Mouse (Mus musculus) stomach, embryonic 14.5 days (tissue): ENCODE measurements around the gene Drd1. TPM values are rescaled to one million over a fixed set of nuclear protein-coding genes. Genes with fewer than 3 reads are reported as not detected.

ENCODE experiments used
- ATAC-seq: fragments of 200-750 bp; cut with Nextera tagmentation; 2 replicates; pipeline ENCODE4 v1.8.0; 2017; ENCODE audit warnings: low read depth, moderate TSS enrichment; ENCODE audit not compliant: insufficient number of reproducible peaks, insufficient read depth, low FRiP score
- H3K27ac ChIP-seq: fragments of 300-500 bp; sonication (generic); 2 replicates; pipeline ENCODE4 v1.5.1; 2014; ENCODE audit warnings: mild to moderate bottlenecking, low read length, moderate library complexity, mixed read lengths
- H3K27me3 ChIP-seq: fragments of 300-500 bp; sonication (generic); 2 replicates; pipeline ENCODE4 v1.6.1; 2014; ENCODE audit warnings: low read length, control low read depth, mixed read lengths; ENCODE audit not compliant: control insufficient read depth, insufficient read depth
- H3K36me3 ChIP-seq: fragments of 300-500 bp; sonication (generic); 2 replicates; pipeline ENCODE4 v1.6.1; 2014; ENCODE audit warnings: mild to moderate bottlenecking, control low read depth, low read length, moderate library complexity, mixed read lengths; ENCODE audit not compliant: control insufficient read depth, insufficient read depth
- H3K4me1 ChIP-seq: fragments of 300-500 bp; sonication (generic); 2 replicates; pipeline ENCODE4 v1.6.1; 2014; ENCODE audit warnings: low read length, control low read depth, mixed read lengths; ENCODE audit not compliant: control insufficient read depth, insufficient read depth
- H3K4me2 ChIP-seq: fragments of 300-500 bp; sonication (generic); replicated peaks from 2 replicates; pipeline ENCODE4 v1.6.1; 2014; ENCODE audit warnings: low read depth, low read length, control low read depth
- H3K4me3 ChIP-seq: fragments of 300-500 bp; sonication (generic); 2 replicates; pipeline ENCODE4 v1.5.1; 2014; ENCODE audit warnings: low read depth, low read length, control low read depth
- H3K9ac ChIP-seq: fragments of 300-500 bp; sonication (generic); replicated peaks from 2 replicates; pipeline ENCODE4 v1.6.1; 2014; ENCODE audit warnings: low read depth, mild to moderate bottlenecking, control low read depth, low read length, moderate library complexity, mixed read lengths
- H3K9me3 ChIP-seq: fragments of 300-500 bp; sonication (generic); 2 replicates; pipeline ENCODE4 v1.6.1; 2016; ENCODE audit warnings: low read depth, low read length, control low read depth; ENCODE audit not compliant: control insufficient read depth
- WGBS: fragments of 180-500 bp; shearing (Covaris S2); extraction: QIAGEN DNeasy Blood & Tissue Kit; methylation state at CpG from one replicate; pipeline ENCODE4 v1.1.7; 2014; 5-methylcytosine and 5-hydroxymethylcytosine counted together
- polyA plus RNA-seq: library from polyadenylated mRNA; unstranded; fragments of >200 nt; fragmentation: Nextera tagmentation; extraction: Ambion mirVana; gene quantifications from 2 replicates; pipeline ENCODE4 v1.2.1, GENCODE M21; 2014

Gene Drd1
- polyA plus RNA-seq, 1 experiment from 2014 or later, result 0.16 TPM

GRCm38 (mm10) chr13:54072526-54073057 is 17.1 kb upstream of the Drd1 start:
- Histone ChIP-seq H3K27me3 (no peaks in the 10 kb centered on the region), H3K9ac (peak overlapping the region; percentile 78), H3K4me1 (0 out of 2 replicates have a peak, but pooled peaks cover 5% of the 10 kb centered on the region), H3K36me3 (0 out of 2 replicates have a peak, but pooled peaks cover 5% of the 10 kb centered on the region), H3K9me3 (no peaks in the 10 kb centered on the region), H3K27ac (peak overlapping the region; percentile 69), H3K4me2 (peak overlapping the region; percentile 74), H3K4me3 (peak overlapping the region; percentile 73)
- 27% methylated on average over 10 of the region's 10 CpGs for WGBS
- no peak for ATAC-seq

GRCm38 (mm10) chr13:54071606-54072331 is 16.3 kb upstream of the Drd1 start, which contains the start of gene Sfxn1:
Gene Sfxn1, plus strand, starts transcription at chr13:54071869.
- Histone ChIP-seq H3K27ac (peak within 1 kb of the TSS; percentile 69), H3K36me3 (0 out of 2 replicates have a peak, but pooled peaks cover 5% of the 10 kb centered on the region), H3K27me3 (no peaks in the 10 kb centered on the region), H3K4me1 (0 out of 2 replicates have a peak, but pooled peaks cover 5% of the 10 kb centered on the region), H3K9ac (peak within 1 kb of the TSS; percentile 78), H3K4me3 (peak within 1 kb of the TSS; percentile 73), H3K4me2 (peak within 1 kb of the TSS; percentile 74), H3K9me3 (no peaks in the 10 kb centered on the region)
- WGBS, result under 1% methylated on average over 73 of the region's 74 CpGs
- peak; percentile 74 for ATAC-seq

GRCm38 (mm10) chr13:54071011-54071410 is 15.5 kb upstream of the Drd1 start:
- no peaks in the 10 kb centered on the region for H3K9me3 ChIP-seq
- 93% methylated on average over 9 of the region's 9 CpGs for WGBS
- H3K4me3 ChIP-seq, result no peak overlapping the region
- H3K27me3 ChIP-seq, result no peaks in the 10 kb centered on the region
- ATAC-seq, result no peak
- 0 out of 2 replicates have a peak, but pooled peaks cover 5% of the 10 kb centered on the region for H3K4me1 ChIP-seq
- no peak overlapping the region for H3K27ac ChIP-seq
- no peak overlapping the region for H3K9ac ChIP-seq
- no peak overlapping the region for H3K4me2 ChIP-seq
- H3K36me3 ChIP-seq, result 0 out of 2 replicates have a peak, but pooled peaks cover 4% of the 10 kb centered on the region

GRCm38 (mm10) chr13:54067617-54068166 is 12.2 kb upstream of the Drd1 start:
- H3K4me3 ChIP-seq, result no peak overlapping the region
- no peaks in the 10 kb centered on the region for H3K9me3 ChIP-seq
- H3K36me3 ChIP-seq, result no peaks in the 10 kb centered on the region
- no peaks in the 10 kb centered on the region for H3K4me1 ChIP-seq
- H3K9ac ChIP-seq, result no peak overlapping the region
- no peak overlapping the region for H3K27ac ChIP-seq
- no peaks in the 10 kb centered on the region for H3K27me3 ChIP-seq
- WGBS, result 46% methylated on average over 6 of the region's 6 CpGs
- no peak overlapping the region for H3K4me2 ChIP-seq
- no peak for ATAC-seq

- no peaks in the 10 kb centered on the region for H3K36me3 ChIP-seq
- 79% methylated on average over 3 of the region's 3 CpGs for WGBS
- H3K27me3 ChIP-seq, result no peaks in the 10 kb centered on the region
- no peak overlapping the region for H3K4me2 ChIP-seq
- no peak for ATAC-seq
- H3K9ac ChIP-seq, result no peak overlapping the region
- H3K27ac ChIP-seq, result no peak overlapping the region
- H3K9me3 ChIP-seq, result no peaks in the 10 kb centered on the region
- H3K4me1 ChIP-seq, result no peaks in the 10 kb centered on the region
- H3K4me3 ChIP-seq, result no peak overlapping the region
These were observed 10.7 kb upstream of the Drd1 start for GRCm38 (mm10) chr13:54066081-54066746.

GRCm38 (mm10) chr13:54063292-54063691 is 7.8 kb upstream of the Drd1 start:
- H3K27me3 ChIP-seq, result no peaks in the 10 kb centered on the region
- no peak for ATAC-seq
- WGBS, result 3% methylated on average over 3 of the region's 3 CpGs

GRCm38 (mm10) chr13:54062068-54062467 is 6.6 kb upstream of the Drd1 start:
- H3K27me3 ChIP-seq, result no peaks in the 10 kb centered on the region
- H3K27ac ChIP-seq, result no peak overlapping the region
- no peak for ATAC-seq
- no peak overlapping the region for H3K9ac ChIP-seq
- H3K4me1 ChIP-seq, result no peaks in the 10 kb centered on the region
- H3K4me3 ChIP-seq, result no peak overlapping the region
- 87% methylated on average over 3 of the region's 3 CpGs for WGBS
- no peak overlapping the region for H3K4me2 ChIP-seq
- H3K9me3 ChIP-seq, result no peaks in the 10 kb centered on the region
- no peaks in the 10 kb centered on the region for H3K36me3 ChIP-seq

More at GRCm38 (mm10) chr13:54063292-54063691, 7.8 kb upstream of the Drd1 start:
- Histone ChIP-seq H3K27ac (no peak overlapping the region), H3K36me3 (no peaks in the 10 kb centered on the region), H3K4me3 (no peak overlapping the region), H3K4me2 (no peak overlapping the region), H3K4me1 (no peaks in the 10 kb centered on the region), H3K9ac (no peak overlapping the region), H3K9me3 (no peaks in the 10 kb centered on the region)

- Histone ChIP-seq H3K36me3 (no peaks in the 10 kb centered on the region), H3K27me3 (peaks cover 20% of the 10 kb centered on the region), H3K4me2 (peak overlapping the region; percentile 94), H3K9me3 (no peaks in the 10 kb centered on the region), H3K4me3 (peak overlapping the region; percentile 35), H3K4me1 (0 out of 2 replicates have a peak, but pooled peaks cover 5% of the 10 kb centered on the region), H3K9ac (no peak overlapping the region), H3K27ac (no peak overlapping the region)
- ATAC-seq, result no peak
- 2% methylated on average over 20 of the region's 20 CpGs for WGBS
These were observed 543 bp downstream of the Drd1 start for GRCm38 (mm10) chr13:54054962-54055361.
